Mouse (Mus musculus) midbrain, embryonic 10.5 days (tissue): Measurements from ENCODE around the gene Susd5. TPM values are rescaled to one million over a fixed set of nuclear protein-coding genes. Genes with fewer than 3 reads are reported as not detected.
"Not testable (repeated sequence)": the region's sequence is repeated elsewhere in the genome, so short reads cannot be mapped to it uniquely, and the experiment has no call there.

Experiments
- DNase-seq: peaks from one replicate; pipeline ENCODE4 v3.0.0-alpha.2; 2017; ENCODE audit warnings: low spot score
- H3K27ac ChIP-seq: fragments of 300-500 bp; sonication (generic); replicated peaks from 2 replicates; pipeline ENCODE4 v1.5.1; 2016; ENCODE audit warnings: mild to moderate bottlenecking
- H3K27me3 ChIP-seq: fragments of 300-500 bp; sonication (generic); 2 replicates; pipeline ENCODE4 v1.6.1; 2016; ENCODE audit warnings: low read depth, mild to moderate bottlenecking; ENCODE audit not compliant: poor library complexity, severe bottlenecking
- H3K36me3 ChIP-seq: fragments of 300-500 bp; sonication (generic); 2 replicates; pipeline ENCODE4 v1.6.1; 2016; ENCODE audit warnings: mild to moderate bottlenecking, moderate library complexity
- H3K4me1 ChIP-seq: fragments of 300-500 bp; sonication (generic); 2 replicates; pipeline ENCODE4 v1.6.1; 2016
- H3K4me3 ChIP-seq: fragments of 300-500 bp; sonication (generic); 2 replicates; pipeline ENCODE4 v1.5.1; 2016; ENCODE audit warnings: mild to moderate bottlenecking, moderate library complexity
- H3K9me3 ChIP-seq: fragments of 300-500 bp; sonication (generic); replicated peaks from 2 replicates; pipeline ENCODE4 v1.6.1; 2016; ENCODE audit warnings: mild to moderate bottlenecking
- WGBS: fragments of 180-500 bp; shearing (Covaris S2); methylation state at CpG from one replicate; pipeline ENCODE4 v1.1.7; 2016; 5-methylcytosine and 5-hydroxymethylcytosine counted together
- polyA plus RNA-seq: library from polyadenylated mRNA; unstranded; fragments of >200 nt; fragmentation: Nextera tagmentation; extraction: Ambion mirVana; gene quantifications from 2 replicates; pipeline ENCODE4 v1.2.1, GENCODE M21; 2016

The Susd5 gene
- polyA plus RNA-seq, 1 experiment from 2014 or later = 0.51 TPM

DNA sequence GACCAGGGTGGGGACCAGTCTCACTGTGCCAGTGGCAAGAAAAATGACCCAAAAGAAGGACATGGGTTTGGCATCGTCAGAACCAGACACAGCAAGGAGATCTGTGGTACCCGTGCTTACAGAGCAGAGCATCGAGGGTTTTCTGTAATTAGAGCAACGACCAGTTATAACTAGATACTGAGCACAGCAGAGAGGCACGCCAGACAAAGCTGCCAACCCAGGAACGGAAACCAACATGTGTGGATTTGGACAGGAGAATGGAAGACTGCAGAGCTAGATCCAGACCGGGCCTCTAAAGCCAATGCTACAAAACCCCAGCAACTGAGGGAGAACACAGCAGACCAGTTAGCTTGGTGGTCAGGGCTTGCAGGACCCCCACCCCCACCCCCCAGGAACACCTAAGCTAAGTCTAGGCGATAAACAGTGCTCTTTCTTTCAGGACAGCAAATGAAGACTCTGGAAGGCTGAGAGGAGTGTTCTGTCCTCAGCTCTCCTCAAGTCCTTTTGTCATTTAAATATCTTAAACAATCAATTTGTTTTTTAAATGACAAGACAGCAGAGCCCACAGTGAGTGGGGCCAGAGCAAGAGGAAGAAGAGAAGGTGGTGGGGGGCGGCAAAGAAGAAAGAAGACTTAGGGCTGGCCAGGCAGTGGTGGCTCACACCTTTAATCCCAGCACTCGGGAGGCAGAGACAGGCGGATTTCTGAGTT is 30.3 kb downstream of the Susd5 start:
- Histone ChIP-seq H3K27ac (no peak overlapping the region), H3K36me3 (no peaks in the 10 kb centered on the region), H3K9me3 (no peaks in the 10 kb centered on the region), H3K27me3 (no peaks in the 10 kb centered on the region), H3K4me3 (no peak overlapping the region), H3K4me1 (no peaks in the 10 kb centered on the region)
- 78% methylated on average over 11 of the region's 11 CpGs for WGBS
- no peak for DNase-seq

DNA sequence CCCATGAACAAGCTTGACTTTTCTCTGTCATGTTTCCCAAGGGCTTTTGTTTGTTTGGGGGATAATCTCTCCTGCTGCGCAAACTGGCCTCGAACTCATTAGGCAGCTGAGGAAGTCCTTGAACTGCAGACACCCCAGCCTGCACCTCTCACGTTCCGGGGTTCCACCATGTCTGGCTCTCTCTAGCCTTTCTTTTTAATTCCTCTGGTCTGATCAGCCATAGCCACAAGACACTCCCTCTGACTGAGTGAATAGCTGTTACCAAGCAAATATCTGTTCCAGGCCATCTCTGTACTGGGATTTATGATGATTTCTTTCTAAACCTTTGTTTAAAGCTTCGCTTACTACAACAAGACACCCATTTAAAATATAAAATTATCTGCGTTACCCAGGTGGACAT is 31.9 kb downstream of the Susd5 start:
- not testable (repeated sequence) for H3K9me3 ChIP-seq, DNase-seq, H3K4me1 ChIP-seq, H3K4me3 ChIP-seq, H3K27me3 ChIP-seq, H3K27ac ChIP-seq, H3K36me3 ChIP-seq
- 83% methylated on average over 6 of the region's 6 CpGs for WGBS

GRCm38 (mm10) chr9:114092188-114092587 is 35.2 kb downstream of the Susd5 start:
- peak; percentile 66 for DNase-seq
- H3K27ac ChIP-seq, H3K36me3 ChIP-seq, H3K9me3 ChIP-seq, H3K4me3 ChIP-seq, H3K27me3 ChIP-seq, H3K4me1 ChIP-seq: not testable (repeated sequence)
- 27% methylated on average over 9 of the region's 9 CpGs for WGBS

DNA sequence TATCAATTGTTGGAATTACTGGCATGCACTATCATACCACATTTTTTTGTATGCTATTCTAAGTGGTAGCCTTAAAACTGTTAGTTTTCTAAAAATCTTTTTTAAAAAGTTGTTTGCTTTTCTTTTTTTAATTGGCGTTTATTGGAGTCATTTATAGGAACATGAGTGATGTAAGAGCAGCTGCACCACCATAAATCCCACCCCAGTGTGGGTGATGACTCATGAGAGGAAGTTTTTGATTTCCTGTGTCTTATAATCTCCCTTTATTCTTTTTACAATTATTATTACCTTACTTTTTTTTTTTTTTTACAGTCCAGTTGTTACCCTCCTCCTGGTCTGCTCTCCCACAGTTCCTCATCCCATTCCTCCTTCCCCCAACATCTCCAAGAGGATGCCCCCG is 37.9 kb downstream of the Susd5 start:
- Histone ChIP-seq H3K27me3 (no peaks in the 10 kb centered on the region), H3K36me3 (no peaks in the 10 kb centered on the region), H3K9me3 (no peaks in the 10 kb centered on the region), H3K27ac (no peak overlapping the region), H3K4me3 (no peak overlapping the region), H3K4me1 (no peaks in the 10 kb centered on the region)
- 88% methylated on average over 2 of the region's 2 CpGs for WGBS
- no peak for DNase-seq

GRCm38 (mm10) chr9:114098716-114099302 is 41.9 kb downstream of the Susd5 start:
- H3K27me3 ChIP-seq = no peaks in the 10 kb centered on the region
- no peak for DNase-seq
- no peak overlapping the region for H3K27ac ChIP-seq
- H3K4me3 ChIP-seq = no peak overlapping the region
- no peaks in the 10 kb centered on the region for H3K4me1 ChIP-seq
- no peaks in the 10 kb centered on the region for H3K9me3 ChIP-seq
- 81% methylated on average over 9 of the region's 9 CpGs for WGBS
- H3K36me3 ChIP-seq = no peaks in the 10 kb centered on the region

DNA sequence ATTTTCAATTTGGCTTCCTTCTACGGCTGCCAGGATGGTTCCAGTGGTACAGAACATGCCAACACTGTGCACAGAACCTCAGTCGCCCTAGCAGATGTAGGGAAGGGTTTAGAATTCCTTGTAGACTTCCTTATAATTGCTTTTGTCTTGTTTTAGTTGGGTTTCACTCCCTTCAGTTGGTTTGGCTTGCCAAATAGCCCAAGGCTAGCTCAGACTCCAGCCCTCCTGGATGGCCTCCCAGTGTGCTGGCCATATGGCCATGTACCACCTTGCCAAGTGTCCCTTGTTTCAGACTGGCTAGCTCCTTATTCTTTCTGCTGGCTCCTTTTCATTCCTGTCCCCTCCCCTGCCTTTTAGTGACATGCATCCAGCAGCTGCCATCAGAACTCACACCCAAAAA is 53.3 kb downstream of the Susd5 start:
- no peaks in the 10 kb centered on the region for H3K27me3 ChIP-seq
- no peak for DNase-seq
- no peaks in the 10 kb centered on the region for H3K4me1 ChIP-seq
- H3K9me3 ChIP-seq = no peaks in the 10 kb centered on the region
- no peaks in the 10 kb centered on the region for H3K36me3 ChIP-seq
- 86% methylated on average over 2 of the region's 2 CpGs for WGBS
- H3K27ac ChIP-seq = no peak overlapping the region
- H3K4me3 ChIP-seq = no peak overlapping the region

- 93% methylated on average over 8 of the region's 8 CpGs for WGBS
- no peak overlapping the region for H3K4me3 ChIP-seq
- no peaks in the 10 kb centered on the region for H3K9me3 ChIP-seq
These were observed 54.2 kb downstream of the Susd5 start for GRCm38 (mm10) chr9:114111161-114111560.

DNA sequence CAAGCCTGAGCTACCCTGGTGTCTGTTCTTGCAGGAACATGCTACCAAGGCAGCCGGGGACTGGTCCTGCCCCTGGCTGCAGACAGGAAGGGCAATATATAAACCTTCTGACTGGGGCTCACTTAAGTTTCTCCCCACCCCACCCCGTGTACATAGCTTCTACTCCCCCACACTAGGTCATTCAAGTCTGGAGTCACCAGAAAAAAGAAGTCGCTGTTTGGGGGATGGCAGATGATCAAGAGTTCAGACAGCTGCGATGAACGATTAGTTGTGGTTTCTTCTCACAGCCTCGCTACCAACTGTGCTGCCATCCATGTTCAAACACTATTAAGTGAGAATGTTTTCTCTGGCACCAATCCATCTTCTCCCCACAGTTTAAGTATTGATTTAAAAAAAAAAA is 55.3 kb downstream of the Susd5 start:
- no peaks in the 10 kb centered on the region for H3K36me3 ChIP-seq
- no peaks in the 10 kb centered on the region for H3K27me3 ChIP-seq
- no peak for DNase-seq
- H3K4me3 ChIP-seq = no peak overlapping the region
- WGBS = 83% methylated on average over 6 of the region's 6 CpGs
- no peaks in the 10 kb centered on the region for H3K9me3 ChIP-seq
- no peaks in the 10 kb centered on the region for H3K4me1 ChIP-seq
- no peak overlapping the region for H3K27ac ChIP-seq

More at GRCm38 (mm10) chr9:114111161-114111560, 54.2 kb downstream of the Susd5 start:
- H3K27me3 ChIP-seq = no peaks in the 10 kb centered on the region
- H3K36me3 ChIP-seq = no peaks in the 10 kb centered on the region
- no peaks in the 10 kb centered on the region for H3K4me1 ChIP-seq
- DNase-seq = no peak
- no peak overlapping the region for H3K27ac ChIP-seq

GRCm38 (mm10) chr9:114113911-114114623 is 57.1 kb downstream of the Susd5 start:
- no peak overlapping the region for H3K4me3 ChIP-seq
- DNase-seq = no peak
- H3K36me3 ChIP-seq = no peaks in the 10 kb centered on the region
- no peaks in the 10 kb centered on the region for H3K9me3 ChIP-seq
- 86% methylated on average over 18 of the region's 18 CpGs for WGBS
- no peak overlapping the region for H3K27ac ChIP-seq
- H3K27me3 ChIP-seq = no peaks in the 10 kb centered on the region
- no peaks in the 10 kb centered on the region for H3K4me1 ChIP-seq

DNA sequence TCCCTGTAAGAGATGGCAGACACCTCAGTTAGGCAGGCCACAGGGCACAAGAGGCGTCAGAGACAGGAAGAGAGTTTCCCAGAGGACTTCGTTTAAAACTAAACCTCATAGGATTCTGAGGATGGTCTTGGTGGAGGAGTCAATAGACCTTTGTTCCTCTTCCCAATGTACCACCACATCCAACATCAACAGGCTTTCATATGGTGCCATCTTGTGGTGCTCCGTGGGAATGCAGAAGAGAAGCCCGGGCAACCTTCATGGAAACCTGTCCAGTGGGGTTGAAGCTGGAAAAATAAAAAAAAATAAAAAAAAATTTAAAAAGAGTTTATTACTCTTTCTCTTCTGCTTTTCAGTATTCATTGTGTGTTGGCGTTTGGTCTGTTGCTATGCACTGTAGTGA is 59.7 kb downstream of the Susd5 start:
- WGBS = 24% methylated on average over 5 of the region's 5 CpGs

GRCm38 (mm10) chr9:114122862-114123261 is 65.9 kb downstream of the Susd5 start:
- H3K4me3 ChIP-seq, H3K36me3 ChIP-seq, H3K9me3 ChIP-seq, H3K4me1 ChIP-seq, DNase-seq, H3K27me3 ChIP-seq, H3K27ac ChIP-seq: not testable (repeated sequence)

More for the DNA sequence above, 59.7 kb downstream of the Susd5 start:
- H3K4me3 ChIP-seq, H3K27ac ChIP-seq, H3K36me3 ChIP-seq, H3K27me3 ChIP-seq, H3K9me3 ChIP-seq, H3K4me1 ChIP-seq: not testable (repeated sequence)
- DNase-seq = peak; percentile 62

DNA sequence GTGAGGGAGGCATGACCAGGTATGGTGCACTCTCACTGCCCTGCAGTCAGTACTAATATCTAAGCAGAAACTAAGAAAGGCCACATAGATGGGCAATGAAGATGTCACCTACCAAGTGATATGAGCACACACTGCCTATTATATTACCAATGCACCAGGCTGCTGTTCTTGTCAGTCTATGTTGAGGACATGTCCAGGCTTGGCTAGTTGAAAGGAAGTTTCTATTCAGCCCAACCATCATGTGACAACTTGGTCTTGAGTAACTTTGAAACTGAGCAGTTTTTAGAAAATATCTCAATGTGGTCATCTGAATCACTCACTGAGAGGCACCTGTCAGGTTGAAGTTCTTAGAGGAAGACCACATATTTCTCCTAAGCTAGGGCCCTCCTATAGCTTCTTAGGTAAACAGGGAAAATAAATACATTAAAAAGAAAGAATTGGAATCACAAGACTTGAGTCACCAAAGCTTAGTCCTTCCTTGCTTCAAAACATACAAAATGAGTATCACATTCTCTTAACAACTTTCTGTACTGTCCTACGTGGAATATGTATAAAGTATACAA is 72.4 kb downstream of the Susd5 start:
- 89% methylated on average over 1 of the region's 1 CpGs for WGBS
- H3K4me3 ChIP-seq, DNase-seq: not testable (repeated sequence)

More for the DNA sequence above, 72.4 kb downstream of the Susd5 start:
- H3K27me3 ChIP-seq, H3K9me3 ChIP-seq, H3K36me3 ChIP-seq, H3K27ac ChIP-seq, H3K4me1 ChIP-seq: not testable (repeated sequence)
